Mouse (Mus musculus) ovary, postnatal 14 days (tissue): ENCODE results near the gene Rem1.
"Not testable (repeated sequence)": the region's sequence is repeated elsewhere in the genome, so short reads cannot be mapped to it uniquely, and the experiment has no call there.

Experiments used
- DNase-seq: peaks from one replicate; pipeline ENCODE4 v3.0.0; 2022; ENCODE audit warnings: low spot score

The Rem1 gene

DNA sequence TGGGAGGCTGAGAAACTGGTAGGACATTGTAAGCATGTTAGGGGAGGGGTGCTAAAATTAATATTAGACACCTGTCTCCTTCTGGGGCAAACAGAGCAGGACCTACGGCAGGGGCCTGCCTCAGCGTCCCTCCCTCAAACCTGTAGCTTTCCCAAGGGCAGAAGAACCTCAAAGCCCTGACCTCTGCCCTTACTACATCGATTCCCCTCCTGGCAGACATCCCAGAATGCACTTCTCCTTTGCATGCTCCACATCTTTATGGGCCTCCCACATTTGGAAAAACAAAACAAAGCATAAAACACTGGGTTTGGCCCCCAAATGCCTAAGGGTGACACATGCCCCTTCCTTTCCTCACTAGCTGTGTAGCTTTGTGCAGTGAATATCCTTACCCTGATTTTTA lies 2.5 kb downstream of the Rem1 start:
- DNase-seq, result no peak

DNA sequence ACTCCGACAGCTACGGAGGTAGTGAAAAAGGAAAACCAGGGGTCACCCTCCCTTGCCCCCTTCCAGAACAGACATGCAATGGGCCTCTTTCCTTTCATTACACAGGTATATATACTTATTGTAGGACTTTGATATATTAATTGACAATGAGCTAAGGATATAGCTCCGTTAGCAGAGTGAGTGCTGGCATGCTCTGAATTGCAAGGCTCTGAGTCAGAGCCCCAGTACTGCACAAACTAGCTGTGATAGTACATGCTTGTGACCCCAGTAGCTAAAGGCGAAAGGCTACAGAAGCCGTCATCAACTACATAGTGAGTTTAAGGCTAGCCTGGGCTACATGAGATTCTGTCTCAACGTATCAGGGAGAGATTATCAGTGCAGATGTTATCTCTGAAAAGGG lies 3.2 kb downstream of the Rem1 start:
- DNase-seq, result no peak

DNA sequence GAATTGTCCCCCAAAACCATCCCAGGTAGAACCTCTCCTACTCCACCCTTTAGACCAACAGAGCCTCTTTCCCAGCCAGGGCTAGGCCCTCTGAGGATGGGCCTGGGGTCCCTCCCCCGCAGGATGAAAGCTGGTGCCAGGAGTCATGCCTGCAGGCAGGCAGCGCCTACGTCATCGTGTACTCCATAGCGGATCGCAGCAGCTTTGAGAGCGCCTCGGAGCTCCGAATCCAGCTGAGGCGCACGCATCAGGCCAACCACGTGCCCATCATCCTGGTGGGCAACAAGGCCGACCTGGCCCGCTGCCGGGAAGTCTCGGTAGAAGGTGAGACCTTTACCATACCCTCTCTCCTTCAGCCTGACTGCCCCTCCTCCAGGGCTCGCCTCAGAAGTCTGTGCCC lies 6.6 kb downstream of the Rem1 start:
- no peak for DNase-seq

DNA sequence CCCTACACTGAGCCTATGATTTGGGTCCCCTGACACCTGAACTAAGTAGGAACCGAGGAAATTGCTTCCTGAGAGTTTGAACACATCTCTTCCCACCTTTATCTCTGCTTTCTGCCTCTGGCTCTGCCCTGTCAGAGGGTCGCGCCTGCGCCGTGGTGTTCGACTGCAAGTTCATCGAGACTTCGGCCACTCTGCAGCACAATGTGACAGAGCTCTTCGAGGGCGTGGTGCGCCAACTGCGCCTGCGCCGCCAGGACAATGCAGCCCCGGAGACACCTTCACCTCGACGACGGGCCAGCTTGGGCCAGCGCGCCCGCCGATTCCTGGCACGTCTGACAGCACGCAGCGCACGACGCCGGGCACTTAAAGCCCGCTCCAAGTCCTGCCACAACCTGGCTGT lies 7.6 kb downstream of the Rem1 start:
- DNase-seq, result no peak

DNA sequence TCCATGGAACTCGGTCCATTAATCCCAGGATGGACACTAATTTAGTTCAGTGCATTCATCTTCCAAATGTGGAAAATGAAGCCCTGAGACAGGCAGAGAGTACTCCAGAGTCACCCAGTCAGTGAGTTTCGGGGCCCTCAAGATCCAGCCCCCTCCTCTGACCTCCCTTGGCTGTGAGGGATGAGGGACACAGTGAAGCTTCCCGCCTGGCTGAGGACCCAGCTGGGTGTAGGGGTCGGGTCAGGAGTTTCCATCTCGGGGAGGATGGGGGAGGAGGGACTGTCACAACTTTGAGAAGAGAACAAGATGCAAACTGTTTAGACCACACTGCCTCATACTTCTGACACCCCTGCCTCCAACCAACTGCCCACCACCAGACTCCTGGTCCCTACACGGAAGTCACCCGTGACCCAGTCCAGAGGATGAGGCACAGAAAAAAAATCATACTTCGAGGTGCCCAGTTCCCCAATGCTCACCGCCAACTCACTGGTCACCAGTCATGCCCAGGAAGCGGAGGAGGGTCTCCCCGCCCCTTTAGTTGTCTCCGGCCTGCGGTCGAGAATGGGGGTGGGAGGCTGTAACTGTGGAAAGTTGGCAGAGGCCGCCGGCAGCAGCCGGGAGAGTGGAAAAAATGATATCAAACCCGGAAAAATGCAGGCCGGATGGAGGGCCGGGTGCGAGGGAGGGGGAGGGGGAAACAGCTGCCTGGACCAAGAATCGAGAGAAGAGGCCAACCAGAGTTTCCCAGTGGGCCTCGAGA lies 9.7 kb downstream of the Rem1 start:
- DNase-seq, result peak; percentile 62

DNA sequence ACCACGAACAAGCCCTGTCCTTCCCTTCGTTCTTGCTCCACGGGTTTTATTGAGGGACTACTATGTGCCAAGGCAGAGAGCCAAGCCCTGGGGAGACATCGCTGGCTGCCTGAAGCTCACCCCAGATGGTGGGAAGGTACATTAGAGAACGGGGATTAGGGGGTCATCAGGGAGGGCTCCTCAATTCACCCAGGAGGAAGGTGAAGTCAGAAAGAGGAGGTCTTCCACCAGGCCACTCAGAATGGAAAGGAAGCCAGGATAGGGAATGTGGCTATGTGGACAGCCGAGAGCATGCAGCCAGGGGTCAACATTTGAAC lies 10.2 kb downstream of the Rem1 start:
- DNase-seq, result no peak

DNA sequence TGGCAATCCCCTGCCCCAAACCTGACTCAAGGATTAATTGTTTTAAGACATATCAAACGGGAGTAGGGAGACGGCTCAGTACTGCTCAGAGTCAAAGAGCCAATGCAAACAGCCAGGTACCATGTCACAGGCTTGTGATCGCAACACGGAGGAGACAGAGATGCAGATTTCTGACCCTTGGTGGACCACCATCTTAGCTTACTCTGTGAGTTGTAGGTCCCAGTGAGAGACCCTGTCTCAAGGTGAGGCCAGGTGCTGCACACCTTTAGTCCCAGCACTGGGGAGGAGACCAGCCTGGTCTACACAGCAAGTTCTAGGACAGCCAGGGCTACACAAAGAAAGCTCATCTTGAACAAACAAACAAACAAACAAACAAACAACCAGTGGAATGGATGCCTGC lies 10.6 kb downstream of the Rem1 start:
- DNase-seq, result no peak

DNA sequence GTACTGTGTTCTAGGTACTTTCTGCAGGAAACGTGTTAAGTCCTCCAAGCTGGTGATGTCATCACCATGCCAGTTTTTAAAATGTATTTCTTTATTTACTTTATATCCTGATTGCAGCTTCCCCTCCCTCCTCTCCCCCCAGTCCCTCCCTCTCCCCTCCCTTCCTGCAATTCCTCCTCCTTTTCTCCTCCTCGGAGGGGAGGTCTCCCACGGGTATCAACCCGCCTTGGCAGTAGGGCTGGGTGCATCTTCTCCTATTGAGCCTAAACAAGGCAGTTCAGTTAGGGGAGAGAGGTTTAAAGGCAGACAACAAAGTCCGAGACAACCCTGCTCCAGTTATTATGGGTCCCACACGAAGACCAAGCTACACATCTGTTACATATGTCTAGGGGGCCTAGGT lies 12.1 kb downstream of the Rem1 start:
- DNase-seq, result no peak

DNA sequence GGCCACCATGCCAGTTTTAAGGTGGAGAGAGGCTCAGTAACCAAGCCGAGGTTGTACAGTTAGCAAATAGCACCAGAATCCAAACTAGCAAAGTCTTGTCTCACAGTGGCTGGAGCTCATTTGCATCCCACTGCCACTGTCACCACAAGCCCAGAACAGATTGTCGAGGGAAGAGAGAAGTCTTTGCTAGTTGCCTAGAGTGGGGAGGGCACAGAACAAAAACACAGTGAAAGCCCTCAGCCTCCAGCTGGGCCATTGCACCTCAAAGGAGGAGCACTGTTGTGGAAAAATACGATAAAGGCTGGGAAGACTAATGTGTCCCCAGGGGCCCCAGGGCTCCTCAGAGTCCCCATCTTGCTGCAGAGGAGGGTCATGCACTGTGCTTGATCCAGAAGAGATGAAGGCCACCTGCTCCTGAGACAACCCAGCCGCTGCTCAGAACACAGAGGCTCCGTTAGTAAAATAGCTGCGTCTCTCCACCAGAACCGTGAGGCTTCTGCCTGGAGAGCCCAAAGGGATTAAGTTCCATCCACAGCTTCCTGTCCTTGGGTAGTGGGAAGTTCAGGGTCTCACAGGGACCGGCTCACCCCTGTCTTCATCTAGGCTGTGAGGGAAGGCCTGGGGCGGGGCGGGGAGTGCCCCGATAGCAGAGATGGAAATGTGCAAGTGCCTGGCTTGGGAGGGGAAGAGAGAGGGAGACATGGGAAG lies 12.8 kb downstream of the Rem1 start:
- no peak for DNase-seq

DNA sequence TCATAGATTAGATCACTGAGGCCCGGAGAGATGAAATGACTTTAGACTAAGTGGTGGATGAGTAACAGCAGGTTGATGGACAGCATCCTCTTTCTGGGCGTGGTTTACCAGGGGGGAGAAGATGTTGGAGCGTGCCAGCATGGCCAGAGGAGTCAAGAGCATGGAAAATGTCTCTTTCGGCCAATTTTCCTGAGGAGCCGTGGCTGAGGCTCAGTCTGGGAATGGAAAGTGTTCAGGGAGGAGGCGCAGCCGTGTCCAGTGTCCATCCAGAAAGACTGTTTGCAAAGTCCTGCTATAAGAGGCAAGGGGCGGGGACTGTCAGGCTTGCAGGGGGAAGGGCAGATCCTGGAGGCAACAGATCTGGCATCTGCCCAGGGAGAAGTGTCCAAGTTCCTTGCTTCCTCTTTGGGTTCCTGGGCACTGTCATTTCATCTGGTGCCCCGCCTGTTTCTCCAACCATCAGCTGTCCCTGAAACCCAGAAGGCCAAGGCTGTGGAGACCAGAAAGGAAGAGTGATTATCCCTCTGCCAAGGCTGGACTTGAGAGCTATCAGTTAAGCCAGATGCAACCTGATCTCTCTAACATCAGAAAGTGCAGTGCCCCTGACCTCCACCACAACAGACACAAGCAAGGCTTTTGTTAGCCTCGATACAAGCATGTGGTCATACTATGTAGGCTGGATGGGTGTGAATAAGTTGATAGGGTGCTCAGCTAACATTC lies 26.3 kb downstream of the Rem1 start:
- DNase-seq, result no peak

DNA sequence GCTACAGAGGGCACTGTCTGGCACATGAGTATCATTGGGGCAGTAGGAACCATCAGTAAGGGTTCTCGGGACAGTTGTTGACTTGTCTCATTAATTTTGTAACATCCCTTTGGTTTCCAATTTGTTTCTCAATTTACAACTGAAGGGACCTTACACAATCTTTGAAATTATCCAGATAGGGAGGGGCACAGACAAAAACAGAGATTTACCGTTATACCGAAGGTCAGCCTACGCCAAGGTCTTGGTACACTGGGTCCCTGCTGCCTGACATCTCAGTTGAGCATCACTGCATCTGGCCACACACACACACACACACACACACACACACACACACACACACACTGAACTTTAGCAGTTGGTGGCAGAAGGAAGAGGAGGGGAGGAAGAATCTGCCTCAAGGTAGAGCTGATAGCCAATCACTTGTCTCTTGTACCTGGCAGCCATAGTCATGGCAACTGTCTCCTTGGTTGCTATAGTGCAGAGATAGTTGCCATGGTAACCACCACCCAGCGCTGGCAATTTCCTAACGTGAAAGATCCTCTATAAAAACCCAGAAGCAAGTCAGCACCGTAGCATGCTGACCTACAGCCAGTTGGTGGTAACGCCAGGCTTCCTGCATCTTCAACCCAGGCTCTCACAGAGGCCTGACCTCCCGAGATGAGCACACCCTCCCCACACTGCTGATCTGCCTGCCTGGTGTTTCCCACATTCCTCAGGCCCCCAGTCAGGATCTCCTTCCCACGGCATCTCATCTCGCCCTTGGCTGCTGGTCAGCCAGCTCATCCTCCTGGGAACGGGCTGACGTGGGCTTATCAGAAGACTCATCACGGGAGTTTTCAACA lies 27.3 kb downstream of the Rem1 start:
- DNase-seq, result no peak

DNA sequence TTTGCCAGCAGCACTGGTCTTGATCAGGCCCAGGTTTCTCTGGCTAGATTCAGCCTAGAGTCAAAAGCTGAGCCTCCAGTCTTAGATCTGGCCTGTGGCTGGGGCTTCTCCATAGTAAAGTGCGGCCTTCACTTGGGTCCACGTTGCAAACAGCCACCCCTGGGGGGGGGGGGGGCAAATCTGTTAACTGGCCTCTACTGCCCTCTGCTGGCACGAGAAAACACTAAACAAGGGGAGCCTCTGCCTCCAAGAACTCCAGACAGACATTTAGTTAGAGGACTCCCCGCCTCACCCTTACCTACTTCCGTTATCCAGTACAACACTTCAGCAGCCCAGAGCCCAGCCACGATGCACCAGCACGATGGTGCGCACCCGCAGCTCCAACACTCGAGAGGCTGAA lies 30.6 kb downstream of the Rem1 start:
- no peak for DNase-seq

DNA sequence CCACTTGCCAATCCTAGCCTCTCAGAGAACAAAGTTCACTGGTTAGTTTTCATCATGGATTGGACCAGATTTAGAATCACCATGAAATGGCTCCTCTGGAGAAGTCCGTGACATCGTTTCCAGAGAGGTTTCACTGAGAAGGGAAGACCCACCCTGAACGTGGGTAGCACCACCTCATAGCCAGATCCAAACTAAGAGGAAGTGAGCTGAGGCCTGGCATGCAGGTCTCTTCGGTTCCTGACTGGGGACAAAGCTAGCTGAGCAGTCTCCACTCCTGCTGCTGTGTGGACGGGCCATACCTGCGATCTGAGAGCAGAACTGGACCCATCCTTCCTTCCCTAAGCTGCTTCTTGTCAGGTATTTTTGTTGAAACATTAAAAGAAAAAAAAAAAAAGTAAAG lies 34.4 kb downstream of the Rem1 start:
- DNase-seq, result no peak

DNA sequence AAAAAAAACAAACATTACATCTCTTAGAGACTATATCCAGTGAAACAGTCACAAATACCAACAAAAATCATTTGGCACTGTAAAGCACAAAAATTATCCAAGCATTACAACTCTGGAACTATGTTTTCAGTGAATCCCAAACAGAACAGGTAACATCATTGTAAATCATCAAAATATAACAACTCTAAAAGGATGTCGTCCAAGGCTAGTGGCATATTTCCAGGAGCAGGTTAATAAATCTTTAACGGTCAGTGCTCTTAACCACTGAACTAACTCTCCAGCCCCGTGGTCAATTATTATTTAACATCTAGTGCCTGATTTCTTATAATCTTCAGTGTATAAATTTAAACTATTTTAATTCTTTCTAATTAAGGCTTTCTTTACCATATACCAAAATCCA lies 39.4 kb downstream of the Rem1 start:
- DNase-seq, result not testable (repeated sequence)

DNA sequence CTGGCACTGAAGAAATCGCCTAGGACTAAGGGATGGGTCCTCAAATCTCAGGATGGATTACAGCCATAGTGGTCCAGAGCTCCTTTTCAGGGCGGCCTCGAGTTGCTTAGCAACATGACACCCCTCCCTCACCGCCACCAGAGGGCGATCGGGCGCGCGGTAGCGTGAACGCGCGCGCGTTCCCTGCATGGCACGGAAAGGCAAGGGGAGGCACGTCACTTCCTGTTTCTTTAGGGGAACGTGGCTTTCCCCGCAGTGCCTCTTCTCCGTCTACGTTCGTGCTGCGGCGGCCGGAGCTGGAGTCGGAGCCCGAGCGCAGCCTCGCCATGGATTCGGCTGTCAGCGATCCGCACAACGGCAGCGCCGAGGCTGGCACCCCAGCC lies 42.5 kb downstream of the Rem1 start, which contains the start of gene H13:
Gene H13, plus strand, starts transcription at position 206 of the 383 bp plus-strand sequence.
- peak; percentile 87 for DNase-seq

DNA sequence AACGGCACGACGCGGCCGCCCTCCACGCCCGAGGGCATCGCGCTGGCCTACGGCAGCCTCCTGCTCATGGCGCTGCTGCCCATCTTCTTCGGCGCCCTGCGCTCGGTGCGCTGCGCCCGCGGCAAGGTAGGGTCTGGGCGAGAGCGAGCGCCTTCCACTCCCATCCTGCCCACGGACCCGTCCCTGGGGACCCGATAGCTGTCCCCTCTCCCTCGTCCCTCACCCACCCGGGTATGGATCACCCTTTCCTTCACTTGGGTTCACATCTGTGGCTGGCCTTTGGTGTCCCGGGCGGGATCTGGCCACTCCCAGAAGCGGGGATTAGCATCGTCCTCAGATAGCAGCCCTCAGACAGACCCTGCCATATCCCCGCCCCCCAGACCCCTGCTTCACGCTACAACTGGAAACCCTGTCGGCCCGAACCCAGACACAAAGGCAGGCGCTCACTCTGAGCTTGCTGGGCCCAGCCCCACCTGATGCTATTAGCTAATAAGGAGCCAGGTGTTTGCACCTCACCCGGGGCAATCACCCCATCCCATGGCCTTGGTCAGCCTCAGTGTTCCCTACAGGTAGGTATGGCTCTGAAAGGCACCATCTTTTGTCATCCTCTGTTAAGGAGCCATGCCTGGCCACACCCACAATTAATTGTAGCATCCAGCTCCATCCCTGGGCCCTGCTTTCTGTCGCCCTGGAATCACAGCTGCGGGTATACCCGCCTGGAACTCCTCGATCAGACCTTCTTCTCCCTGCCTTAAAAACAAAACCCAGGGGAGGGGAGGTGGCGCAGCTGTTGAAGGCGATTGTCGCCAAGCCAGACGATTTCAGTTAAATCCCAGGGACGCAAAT lies 43.1 kb downstream of the Rem1 start:
- DNase-seq, result no peak

DNA sequence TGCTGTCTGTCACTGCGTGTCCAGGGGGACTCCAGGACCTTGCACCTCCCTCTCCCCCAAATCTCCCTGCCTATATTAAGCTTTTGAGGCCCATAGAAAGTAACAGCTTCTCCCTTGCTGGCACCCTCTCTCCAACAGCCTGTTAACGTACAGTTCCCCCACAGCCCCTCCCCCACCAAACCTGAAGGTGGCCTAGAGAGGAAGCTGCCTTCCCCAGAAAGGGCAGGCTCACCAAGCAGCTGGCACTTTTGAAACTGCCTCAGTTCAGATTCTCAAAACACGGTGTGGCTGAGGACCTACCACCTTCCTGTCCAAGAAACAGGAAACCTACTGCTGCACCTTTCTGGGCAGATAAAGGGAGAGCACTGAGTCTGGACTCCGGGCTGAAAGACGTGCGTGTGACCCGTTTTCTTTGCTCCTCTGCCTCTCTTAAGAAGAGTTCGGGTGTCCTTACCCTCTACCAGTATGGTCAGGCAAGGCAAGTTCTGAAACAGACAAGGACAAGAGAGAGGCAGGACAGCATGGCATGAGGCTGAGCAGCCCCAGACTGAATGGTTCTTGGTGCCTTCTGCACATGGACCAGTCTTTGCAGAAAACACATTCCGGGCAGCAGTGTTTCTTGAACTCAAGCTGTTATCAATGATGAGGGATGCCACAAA lies 44.4 kb downstream of the Rem1 start:
- DNase-seq, result no peak

DNA sequence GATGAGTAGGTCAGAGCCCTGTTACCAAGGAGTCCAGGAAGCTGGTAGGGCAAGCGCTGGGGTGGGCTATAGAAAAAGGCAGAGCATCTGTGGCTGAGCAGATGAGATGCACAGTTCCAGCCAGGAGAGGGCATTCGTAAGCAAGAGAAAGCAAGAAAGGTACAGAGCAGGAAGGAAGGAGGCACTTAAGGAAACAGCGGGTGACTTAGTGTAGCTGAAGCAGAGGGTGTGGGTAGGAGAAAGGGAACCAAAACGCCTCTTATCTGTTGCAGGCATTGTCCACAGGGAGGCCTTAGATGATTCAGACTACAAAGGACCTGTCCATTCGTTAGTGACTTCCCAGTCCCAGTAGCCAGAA lies 44.9 kb downstream of the Rem1 start:
- DNase-seq, result no peak

DNA sequence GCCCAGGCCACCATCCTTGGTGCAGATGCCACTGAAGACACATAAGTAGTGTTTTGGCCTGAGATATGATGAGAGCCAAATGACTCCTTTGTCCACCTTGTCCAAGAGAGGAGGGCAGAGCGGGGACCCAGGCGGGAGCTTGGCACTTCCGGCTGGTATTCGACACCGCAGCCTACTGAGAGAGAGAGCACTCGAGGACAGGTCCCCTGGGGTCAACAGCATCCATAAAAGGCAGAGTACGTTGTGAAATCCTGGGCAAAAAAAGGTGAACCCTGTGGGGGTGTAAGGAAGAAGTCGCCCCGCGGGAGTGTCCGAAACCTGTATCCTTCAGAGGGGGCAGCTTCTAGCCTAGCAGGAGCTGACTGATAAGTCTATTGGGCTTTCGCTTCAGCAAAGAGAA lies 45.4 kb downstream of the Rem1 start:
- no peak for DNase-seq

DNA sequence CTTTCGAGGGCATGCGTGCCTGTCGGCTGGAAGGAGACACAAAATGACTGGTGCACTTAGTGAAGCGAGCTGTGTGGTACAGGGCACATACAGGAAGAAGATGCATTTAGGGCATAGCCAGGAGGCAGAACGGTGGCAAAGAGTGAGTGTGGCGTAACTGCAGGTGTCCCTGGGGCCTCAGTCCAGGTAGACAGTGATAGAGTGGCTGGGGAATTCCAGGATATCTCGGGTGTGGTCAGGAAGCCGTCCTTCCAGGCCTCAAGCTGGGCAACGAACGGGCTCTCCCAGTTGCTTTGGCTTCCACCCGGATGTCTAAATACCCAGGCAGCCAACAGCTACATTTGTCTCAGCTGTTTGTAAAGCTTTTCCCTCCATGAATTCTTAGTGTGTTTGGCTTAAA lies 47.4 kb downstream of the Rem1 start:
- no peak for DNase-seq

DNA sequence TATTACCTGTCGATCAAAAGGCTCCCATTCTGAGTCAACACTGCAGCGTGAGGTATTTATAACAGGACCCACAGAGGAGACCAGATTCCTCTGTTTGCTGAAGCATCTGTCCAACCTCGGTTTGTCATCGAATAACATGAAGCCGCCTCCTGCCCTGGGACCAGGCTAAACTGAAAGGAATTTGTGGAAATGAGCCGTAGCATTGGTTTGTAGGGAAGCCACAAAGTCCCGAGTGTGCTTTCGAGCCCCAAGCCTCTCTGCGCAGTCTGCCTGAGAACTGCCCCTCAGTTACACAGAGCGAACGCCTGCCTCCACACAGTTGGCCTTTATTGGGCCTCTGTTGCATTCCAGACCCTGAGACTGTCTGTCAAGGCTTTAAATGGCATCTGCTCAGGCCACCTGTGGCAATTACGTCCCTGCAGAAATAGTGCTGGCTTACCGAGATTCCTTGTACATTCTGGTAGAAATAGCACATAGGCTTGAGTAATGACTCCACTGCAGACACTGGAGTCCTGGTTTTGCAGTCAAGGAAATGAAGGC lies 48.6 kb downstream of the Rem1 start:
- DNase-seq, result no peak
